Mouse (Mus musculus) G1E-ER4 (cell line): ENCODE results near the gene Pgm2l1. TPM values are rescaled to one million over a fixed set of nuclear protein-coding genes. Genes with fewer than 3 reads are reported as not detected.

Source experiments
- GATA1 ChIP-seq: IDR thresholded peaks from one replicate; pipeline ENCODE4 v1.8.0; 2012; ENCODE audit warnings: low read length, inconsistent platforms
- polyA plus RNA-seq: library from polyadenylated mRNA; stranded (reverse); fragments of >175 nt; gene quantifications from 2 replicates; pipeline ENCODE4 v1.2.3, GENCODE M21; 2012

The Pgm2l1 gene
- polyA plus RNA-seq, 1 experiment: 24.7 TPM

DNA sequence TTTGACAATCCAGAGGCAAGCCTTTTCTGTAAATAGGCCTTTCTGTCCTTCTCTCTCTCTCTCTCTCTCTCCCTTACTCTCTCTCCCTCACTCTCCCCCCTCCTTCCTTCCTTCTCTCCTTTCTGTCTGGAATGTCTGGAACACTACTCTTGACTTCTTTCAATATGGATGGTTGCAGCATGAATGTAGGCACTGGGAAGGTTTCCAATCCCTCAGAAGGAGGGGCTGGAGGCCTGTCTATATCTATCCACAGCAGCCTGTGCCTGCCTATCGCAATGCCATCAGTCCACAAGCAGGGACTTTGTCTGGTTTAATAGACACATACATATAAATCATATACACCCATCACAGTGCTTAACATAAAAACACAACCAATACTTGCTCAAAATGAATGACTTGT, 82.0 kb downstream of the Pgm2l1 start:
- TF ChIP-seq GATA1: no peak

- no peak for TF ChIP-seq GATA1
Measured at GRCm38 (mm10) chr7:100309679-100310078, 82.5 kb downstream of the Pgm2l1 start.

- TF ChIP-seq GATA1: no peak
Measured at GRCm38 (mm10) chr7:100310290-100310689, 83.1 kb downstream of the Pgm2l1 start.

DNA sequence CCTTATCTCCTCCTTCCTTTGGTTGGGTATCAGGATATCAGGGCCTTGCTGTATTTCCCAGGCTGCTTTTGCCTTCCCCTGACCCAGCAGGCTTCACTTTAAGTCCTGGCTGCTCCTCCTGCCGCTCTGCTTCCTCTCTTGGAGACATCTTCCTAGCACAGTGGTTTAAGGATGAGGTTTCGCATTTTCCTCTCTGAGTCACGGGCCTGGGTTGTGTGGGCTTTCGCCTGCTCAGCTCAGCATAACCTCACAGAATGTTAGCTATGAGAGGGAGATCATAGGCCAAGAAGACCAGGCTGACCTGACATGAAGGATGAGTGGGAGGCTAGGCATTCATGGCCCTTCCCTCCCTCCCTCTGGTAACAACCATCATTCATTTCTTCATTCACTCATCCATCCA, 85.5 kb downstream of the Pgm2l1 start:
- no peak for TF ChIP-seq GATA1

- TF ChIP-seq GATA1: no peak
Measured at GRCm38 (mm10) chr7:100316924-100317323, 89.7 kb downstream of the Pgm2l1 start.

DNA sequence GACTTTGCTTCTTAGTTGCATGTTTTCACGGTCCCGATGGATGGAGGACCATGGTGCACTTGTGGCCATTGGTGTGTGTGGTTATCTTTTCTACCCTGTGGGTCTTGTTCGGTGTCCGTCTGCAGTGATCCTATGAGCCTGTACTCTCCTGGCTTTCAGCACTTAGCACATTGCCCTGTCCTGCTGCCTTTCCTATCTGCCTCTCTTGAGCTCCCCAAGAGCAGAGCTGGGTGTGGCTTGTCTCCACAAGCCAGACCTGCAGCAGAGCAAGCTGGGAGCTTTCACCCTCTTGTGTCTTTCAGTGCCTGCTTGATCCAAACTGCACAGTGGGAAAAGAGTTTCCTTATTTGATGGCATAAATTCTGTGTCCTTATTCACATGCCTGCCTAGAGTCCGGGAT, 90.3 kb downstream of the Pgm2l1 start:
- TF ChIP-seq GATA1: no peak

- no peak for TF ChIP-seq GATA1
Measured at GRCm38 (mm10) chr7:100323721-100324120, 96.5 kb downstream of the Pgm2l1 start.

DNA sequence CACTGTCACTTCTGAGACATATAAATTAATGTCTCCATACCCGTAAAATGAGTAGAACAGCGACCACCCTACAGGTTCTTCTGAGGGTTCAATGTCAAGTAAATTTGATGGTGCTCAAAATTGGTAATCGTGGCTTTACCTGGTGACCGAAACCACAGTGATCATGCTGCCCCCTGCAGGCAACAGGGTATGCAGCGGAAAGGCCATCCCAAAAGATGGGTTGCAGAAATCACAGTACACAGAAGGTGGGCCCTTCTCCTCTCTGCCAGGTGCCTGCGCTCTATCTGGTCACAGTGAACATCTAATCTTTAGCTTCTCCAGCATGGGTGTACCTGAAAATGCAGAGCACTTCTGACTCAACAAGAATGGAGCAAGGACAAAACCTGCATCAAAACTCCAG, 98.3 kb downstream of the Pgm2l1 start:
- TF ChIP-seq GATA1: no peak

GRCm38 (mm10) chr7:100327514-100327913, 100.3 kb downstream of the Pgm2l1 start:
- no peak for TF ChIP-seq GATA1

Other genes starting within 250 kb of the Pgm2l1 start
- 3.2 and 3.5 TPM in 2 replicates for gene Rnf169, start 246.9 kb upstream of the Pgm2l1 start, polyA plus RNA-seq
- gene Chrdl2, start 221.2 kb upstream of the Pgm2l1 start, polyA plus RNA-seq: not detected in 2 replicates
- 8.5 and 10.4 TPM in 2 replicates for gene Pold3, start 105.8 kb upstream of the Pgm2l1 start, polyA plus RNA-seq
- 8.4 and 11.0 TPM in 2 replicates for gene Lipt2, start 68.1 kb upstream of the Pgm2l1 start, polyA plus RNA-seq
- 1.1 and 1.7 TPM in 2 replicates for gene Kcne3, start 50.9 kb upstream of the Pgm2l1 start, polyA plus RNA-seq
- gene P4ha3, start 58.1 kb downstream of the Pgm2l1 start, polyA plus RNA-seq: not detected in 2 replicates
- 22.7 and 27.1 TPM in 2 replicates for gene C2cd3, start 144.8 kb downstream of the Pgm2l1 start, polyA plus RNA-seq
- 45.7 and 57.9 TPM in 2 replicates for gene Ppme1, start 144.9 kb downstream of the Pgm2l1 start, polyA plus RNA-seq
- 0.04 TPM in 1 of 2 replicates, not detected in the other for gene Ucp3, start 245.6 kb downstream of the Pgm2l1 start, polyA plus RNA-seq